Mouse (Mus musculus): Measurements from ENCODE around the gene Atp6v0a1.

DNA sequence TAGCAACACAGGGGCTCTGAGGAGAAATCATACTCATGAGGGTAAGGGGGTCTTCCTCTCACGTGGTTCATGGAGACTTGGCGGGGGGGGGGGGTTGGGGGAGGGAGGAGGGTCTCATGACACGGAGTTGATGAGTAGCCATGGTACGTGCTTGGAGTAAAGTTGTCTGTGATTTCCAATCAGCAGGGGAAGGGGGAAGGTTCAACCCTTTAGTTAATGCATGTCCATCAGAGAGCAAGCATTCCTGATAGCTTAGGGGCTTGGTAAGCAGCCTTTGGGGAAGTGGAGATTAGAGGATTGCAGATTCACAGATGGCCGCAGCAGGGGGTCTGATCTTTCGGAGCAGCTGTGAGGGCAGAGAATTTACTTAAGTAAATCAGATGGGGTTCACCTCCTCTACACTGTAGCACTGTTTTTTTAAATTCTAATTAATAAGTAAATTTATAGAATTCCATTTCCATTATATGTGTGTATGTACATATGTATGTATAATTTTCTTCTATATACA is 18.2 kb upstream of the Atp6v0a1 start:
- TF ChIP-seq CTCF (IDR thresholded peaks at IDR 0.05; ENCODE audit: control insufficient read depth, insufficient read depth, insufficient read length) (no peak), FOSL1 (IDR thresholded peaks at IDR 0.05; ENCODE audit: insufficient read depth, low read length, poor library complexity, severe bottlenecking) (no peak), MAX (IDR thresholded peaks at IDR 0.05) (no peak), MYOG (IDR thresholded peaks at IDR 0.05; ENCODE audit: control insufficient read depth, extremely low read depth, insufficient read length) (no peak), CEBPB (IDR thresholded peaks at IDR 0.05; ENCODE audit: low read depth) (no peak), USF1 (IDR thresholded peaks at IDR 0.05; ENCODE audit: low read depth) (no peak)

All from C2C12 (cell line).